Mouse (Mus musculus): ENCODE results near the gene Kcnd3.

GRCm38 (mm10) chr3:105529700-105530099, 77.6 kb downstream of the Kcnd3 start:
- TF ChIP-seq CTCF (IDR thresholded peaks at IDR 0.05; ENCODE audit: low read depth) (no peak), EP300 (IDR thresholded peaks at IDR 0.05; ENCODE audit: low read depth) (no peak)

All from liver, postnatal 0 days (tissue).